Mouse (Mus musculus): ENCODE measurements around the gene Rtl9.

- TF ChIP-seq CTCF (IDR thresholded peaks at IDR 0.05; ENCODE audit: low read depth) (no peak), EP300 (IDR thresholded peaks at IDR 0.05; ENCODE audit: low read depth) (no peak)
Measured at GRCm38 (mm10) chrX:143082732-143083131, 16.7 kb upstream of the Rtl9 start.
